Mouse (Mus musculus) gastrocnemius, postnatal 14 days (tissue): Measurements from ENCODE around the gene Rcan1. TPM values are rescaled to one million over a fixed set of nuclear protein-coding genes. Genes with fewer than 3 reads are reported as not detected.
"Not testable (repeated sequence)": the region's sequence is repeated elsewhere in the genome, so short reads cannot be mapped to it uniquely, and the experiment has no call there.

Experiments used
- DNase-seq: peaks from one replicate; pipeline ENCODE4 v3.0.0; 2021; ENCODE audit warnings: mixed read lengths
- intact Hi-C: fragments of 180-260 bp; cut with DNase I; formaldehyde crosslinking; loops from one replicate; pipeline ENCODE4 v1.15.1; 2025; ENCODE audit warnings: low total_unique reads
- long read RNA-seq, 2 experiments: library from polyadenylated mRNA; stranded (forward); transcript quantifications; one replicate each; pipeline ENCODE4 v2.0.0; 2021
- total RNA-seq, 2 experiments: library from RNA; stranded (reverse); gene quantifications; 2 replicates each; pipeline ENCODE4 v1.2.3; 2021

The Rcan1 gene
- 10 to 100 TPM; 42.3 to 60.5 TPM for total RNA-seq
- long read RNA-seq, experiment 1, transcript Rcan1-202 (4 exons, 2,324 nt), result minor isoform, 38 of 100 reads
- long read RNA-seq, experiment 1, transcript Rcan1-201 (4 exons, 2,190 nt), result major isoform, 54 of 100 reads
- long read RNA-seq, experiment 1, partial matches to known transcripts, result 0 of 100 reads
- long read RNA-seq, experiment 1, other reads (novel, unspliced or antisense), result 8 of 100 reads
- long read RNA-seq, experiment 2, transcript Rcan1-202 (4 exons, 2,324 nt), result minor isoform, 51 of 121 reads
- long read RNA-seq, experiment 2, transcript Rcan1-201 (4 exons, 2,190 nt), result major isoform, 58 of 121 reads
- long read RNA-seq, experiment 2, partial matches to known transcripts, result 2 of 121 reads
- long read RNA-seq, experiment 2, other reads (novel, unspliced or antisense), result 10 of 121 reads

GRCm38 (mm10) chr16:92470706-92471105, at the start of gene Rcan1:
Gene Rcan1, minus strand, starts transcription at chr16:92470867.
- intact Hi-C loops, result no loop called here
- no peak for DNase-seq

GRCm38 (mm10) chr16:92519820-92520492, 49.3 kb upstream of the Rcan1 start:
- intact Hi-C loops, result loop anchor here (10.0 kb wide), 1 partner anchor 1025 kb away; no protein-coding TSS in a partner anchor
- no peak for DNase-seq

- DNase-seq, result no peak
- intact Hi-C loops, result loop anchor here (10.0 kb wide), 1 partner anchor 1026 kb away; no protein-coding TSS in a partner anchor
These were observed 48.1 kb upstream of the Rcan1 start for GRCm38 (mm10) chr16:92518718-92519117.

GRCm38 (mm10) chr16:92516139-92516538, 45.5 kb upstream of the Rcan1 start:
- intact Hi-C loops, result loop anchor here (10.0 kb wide), 1 partner anchor 1029 kb away; no protein-coding TSS in a partner anchor
- DNase-seq, result peak; percentile 33

GRCm38 (mm10) chr16:92514896-92515295, 44.2 kb upstream of the Rcan1 start:
- intact Hi-C loops, result loop anchor here (10.0 kb wide), 1 partner anchor 1030 kb away; no protein-coding TSS in a partner anchor
- not testable (repeated sequence) for DNase-seq

- intact Hi-C loops, result loop anchor here (10.0 kb wide), 1 partner anchor 1033 kb away; no protein-coding TSS in a partner anchor
- no peak for DNase-seq
These were observed 41.2 kb upstream of the Rcan1 start for GRCm38 (mm10) chr16:92511773-92512391.

GRCm38 (mm10) chr16:92510835-92511772, 40.4 kb upstream of the Rcan1 start:
- intact Hi-C loops, result loop anchor here (10.0 kb wide), 1 partner anchor 1034 kb away; no protein-coding TSS in a partner anchor
- DNase-seq, result no peak

- intact Hi-C loops, result no loop called here
- DNase-seq, result no peak
These were observed 36.9 kb upstream of the Rcan1 start for GRCm38 (mm10) chr16:92507573-92507972.

GRCm38 (mm10) chr16:92503105-92503504, 32.4 kb upstream of the Rcan1 start:
- intact Hi-C loops, result no loop called here
- no peak for DNase-seq

GRCm38 (mm10) chr16:92500534-92500933, 29.9 kb upstream of the Rcan1 start:
- DNase-seq, result no peak
- intact Hi-C loops, result no loop called here

- intact Hi-C loops, result no loop called here
- DNase-seq, result no peak
These were observed 28.7 kb upstream of the Rcan1 start for GRCm38 (mm10) chr16:92499324-92499723.

GRCm38 (mm10) chr16:92498589-92498981, 27.9 kb upstream of the Rcan1 start:
- DNase-seq, result no peak
- intact Hi-C loops, result no loop called here

- DNase-seq, result no peak
- intact Hi-C loops, result no loop called here
These were observed 27.4 kb upstream of the Rcan1 start for GRCm38 (mm10) chr16:92497851-92498588.

- no peak for DNase-seq
- intact Hi-C loops, result no loop called here
These were observed 18.7 kb upstream of the Rcan1 start for GRCm38 (mm10) chr16:92489356-92489755.

GRCm38 (mm10) chr16:92488456-92488855, 17.8 kb upstream of the Rcan1 start:
- intact Hi-C loops, result no loop called here
- DNase-seq, result no peak

- intact Hi-C loops, result no loop called here
- DNase-seq, result no peak
These were observed 16.8 kb upstream of the Rcan1 start for GRCm38 (mm10) chr16:92487489-92487888.

GRCm38 (mm10) chr16:92487086-92487485, 16.4 kb upstream of the Rcan1 start:
- no peak for DNase-seq
- intact Hi-C loops, result no loop called here

GRCm38 (mm10) chr16:92485436-92485835, 14.8 kb upstream of the Rcan1 start, which contains the start of gene Clic6:
Gene Clic6, plus strand, starts transcription at chr16:92485736.
- intact Hi-C loops, result no loop called here
- DNase-seq, result no peak
